Mouse (Mus musculus) kidney, embryonic 16.5 days (tissue): ENCODE data around the gene Glrx3. TPM values are rescaled to one million over a fixed set of nuclear protein-coding genes. Genes with fewer than 3 reads are reported as not detected.

Experiments used
- ATAC-seq: fragments of 200-750 bp; cut with Nextera tagmentation; 2 replicates; pipeline ENCODE4 v1.8.0; 2017; ENCODE audit warnings: moderate TSS enrichment; ENCODE audit not compliant: low FRiP score, low TSS enrichment
- H3K27ac ChIP-seq: fragments of 300-500 bp; sonication (generic); 2 replicates; pipeline ENCODE4 v1.5.1; 2014; ENCODE audit warnings: low read length
- H3K27me3 ChIP-seq: fragments of 300-500 bp; sonication (generic); 2 replicates; pipeline ENCODE4 v1.6.1; 2014; ENCODE audit warnings: low read length, control low read depth, mixed read lengths; ENCODE audit not compliant: insufficient read depth
- H3K36me3 ChIP-seq: fragments of 300-500 bp; sonication (generic); 2 replicates; pipeline ENCODE4 v1.6.1; 2014; ENCODE audit warnings: low read length, control low read depth, mixed read lengths; ENCODE audit not compliant: insufficient read depth
- H3K4me1 ChIP-seq: fragments of 300-500 bp; sonication (generic); 2 replicates; pipeline ENCODE4 v1.6.1; 2014; ENCODE audit warnings: low read length, control low read depth, mixed read lengths; ENCODE audit not compliant: insufficient read depth
- H3K4me2 ChIP-seq: fragments of 300-500 bp; sonication (generic); replicated peaks from 2 replicates; pipeline ENCODE4 v1.6.1; 2014; ENCODE audit warnings: low read depth, low read length
- H3K4me3 ChIP-seq: fragments of 300-500 bp; sonication (generic); 2 replicates; pipeline ENCODE4 v1.5.1; 2014; ENCODE audit warnings: mild to moderate bottlenecking, low read length
- H3K9ac ChIP-seq: fragments of 300-500 bp; sonication (generic); replicated peaks from 2 replicates; pipeline ENCODE4 v1.6.1; 2014; ENCODE audit warnings: low read length
- H3K9me3 ChIP-seq: fragments of 300-500 bp; sonication (generic); 2 replicates; pipeline ENCODE4 v1.6.1; 2016; ENCODE audit warnings: low read length, control low read depth
- WGBS: fragments of 180-500 bp; shearing (Covaris S2); extraction: QIAGEN DNeasy Blood & Tissue Kit; methylation state at CpG from one replicate; pipeline ENCODE4 v1.1.7; 2014; 5-methylcytosine and 5-hydroxymethylcytosine counted together
- polyA plus RNA-seq: library from polyadenylated mRNA; unstranded; fragments of >200 nt; fragmentation: Nextera tagmentation; extraction: Ambion mirVana; gene quantifications from 2 replicates; pipeline ENCODE4 v1.2.1, GENCODE M21; 2015

The Glrx3 gene
- polyA plus RNA-seq, 1 experiment from 2014 or later: 247 TPM

DNA sequence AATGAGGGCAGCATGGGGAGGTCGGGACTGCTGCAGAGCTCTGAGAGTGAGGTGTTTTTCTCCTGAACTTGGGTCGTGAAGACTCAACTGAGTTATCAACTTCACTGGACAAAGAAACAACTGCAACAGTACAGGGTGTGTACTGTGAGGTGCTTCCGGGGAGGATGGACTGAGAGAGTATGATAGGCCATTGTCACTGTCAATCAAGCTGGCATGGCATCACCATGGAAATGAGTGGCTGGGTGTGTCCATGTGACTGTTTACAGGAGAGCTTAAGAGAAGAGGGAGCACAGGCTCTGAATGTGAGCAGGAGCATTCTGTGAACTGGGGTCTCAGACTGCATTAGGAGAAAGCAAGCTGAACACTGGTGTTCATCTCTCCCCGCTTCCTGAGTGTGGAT lies 61.3 kb downstream of the Glrx3 start:
- WGBS: 84% methylated on average over 4 of the region's 4 CpGs
- Histone ChIP-seq H3K4me1 (no peaks in the 10 kb centered on the region), H3K9me3 (no peaks in the 10 kb centered on the region), H3K4me2 (no peak overlapping the region), H3K36me3 (no peaks in the 10 kb centered on the region), H3K27me3 (no peaks in the 10 kb centered on the region), H3K27ac (no peak overlapping the region), H3K4me3 (no peak overlapping the region), H3K9ac (no peak overlapping the region)
- no peak for ATAC-seq

DNA sequence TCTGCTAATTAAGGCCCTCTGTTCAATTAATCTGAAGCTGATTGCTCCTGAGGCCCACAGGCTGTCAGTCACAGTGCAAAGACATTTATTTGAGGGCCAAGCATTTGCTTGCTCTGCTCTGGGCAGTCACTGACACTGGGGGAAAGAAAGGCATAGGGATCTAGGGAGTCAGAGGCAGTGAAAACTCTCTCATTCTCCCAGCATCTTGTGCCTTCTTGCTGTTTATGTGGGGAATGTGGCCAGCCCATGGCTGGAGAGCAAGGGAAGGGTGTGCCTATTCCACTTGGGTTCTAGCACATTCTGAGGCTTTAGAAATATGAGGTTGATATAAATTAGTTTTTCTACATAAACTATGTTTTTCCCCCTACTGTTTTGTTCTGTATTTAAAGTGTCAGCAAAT lies 80.2 kb downstream of the Glrx3 start:
- Histone ChIP-seq H3K4me2 (no peak overlapping the region), H3K4me1 (no peaks in the 10 kb centered on the region), H3K4me3 (no peak overlapping the region), H3K36me3 (no peaks in the 10 kb centered on the region), H3K9ac (no peak overlapping the region), H3K9me3 (no peaks in the 10 kb centered on the region), H3K27me3 (no peaks in the 10 kb centered on the region), H3K27ac (no peak overlapping the region)
- no peak for ATAC-seq

DNA sequence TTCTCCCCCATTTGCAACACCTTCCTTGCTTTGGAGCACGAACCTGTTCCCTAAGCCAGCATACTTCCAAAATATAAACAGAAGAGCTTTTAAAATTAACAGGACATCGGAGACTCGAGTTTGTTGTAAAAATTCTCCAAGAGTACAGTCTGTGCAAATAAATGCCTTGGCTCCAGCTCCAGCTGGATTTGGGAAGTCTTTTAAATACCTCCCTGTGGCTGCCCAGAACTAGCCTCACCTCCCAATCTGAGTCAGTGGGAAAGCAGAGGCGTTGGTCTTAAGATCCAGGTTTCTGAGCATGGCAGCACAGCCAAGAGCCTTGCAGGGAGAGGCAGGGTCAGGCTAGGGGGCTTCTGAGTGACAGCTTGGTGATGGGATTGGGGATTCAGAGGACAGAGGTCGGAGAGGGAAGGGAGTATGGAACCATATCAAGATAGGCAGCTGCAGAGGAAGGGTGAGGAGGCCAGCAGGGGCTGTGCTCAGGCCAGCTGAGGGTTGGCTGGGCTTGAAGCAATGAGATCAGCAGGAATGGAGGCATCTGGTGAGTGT lies 80.7 kb downstream of the Glrx3 start:
- Histone ChIP-seq H3K9me3 (no peaks in the 10 kb centered on the region), H3K4me2 (no peak overlapping the region), H3K4me3 (no peak overlapping the region), H3K4me1 (no peaks in the 10 kb centered on the region), H3K36me3 (no peaks in the 10 kb centered on the region), H3K27ac (no peak overlapping the region), H3K27me3 (no peaks in the 10 kb centered on the region), H3K9ac (no peak overlapping the region)
- ATAC-seq: no peak; the same call in 1 of the 2 replicates
- WGBS: 57% methylated on average over 5 of the region's 5 CpGs

Other genes starting within 250 kb of the Glrx3 start
- gene Ebf3, start 123.2 kb upstream of the Glrx3 start, polyA plus RNA-seq: 0.45 and 0.75 TPM in 2 replicates
- 22.0 and 22.9 TPM in 2 replicates for gene 9430038I01Rik, start 26.9 kb upstream of the Glrx3 start, polyA plus RNA-seq